Mouse (Mus musculus): ENCODE measurements around the gene Pde11a.
A peak's percentile ranks its signal among the peaks of the same experiment; 100 is the strongest.

The Pde11a gene

DNA sequence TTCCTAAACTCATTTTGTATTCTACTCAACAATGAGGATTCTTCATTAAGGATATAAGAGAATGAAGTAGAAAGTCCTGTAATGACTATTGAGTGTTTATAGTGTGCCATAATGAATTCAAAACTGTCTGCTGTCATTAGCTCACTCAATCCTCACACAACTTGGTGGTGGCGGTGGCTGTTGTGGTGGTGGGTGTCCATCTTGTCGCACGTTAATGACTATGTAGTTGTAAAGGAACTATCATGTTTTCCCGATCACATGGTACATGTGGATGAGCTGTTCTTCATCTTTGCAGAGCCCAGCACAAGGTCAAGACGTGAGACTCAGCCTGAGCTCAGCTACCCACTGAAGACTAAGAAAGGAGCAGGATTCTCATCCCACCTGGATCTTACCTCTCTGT is 242.7 kb downstream of the Pde11a start:
- no peak for DNase-seq (ENCODE audit: low spot score)

DNA sequence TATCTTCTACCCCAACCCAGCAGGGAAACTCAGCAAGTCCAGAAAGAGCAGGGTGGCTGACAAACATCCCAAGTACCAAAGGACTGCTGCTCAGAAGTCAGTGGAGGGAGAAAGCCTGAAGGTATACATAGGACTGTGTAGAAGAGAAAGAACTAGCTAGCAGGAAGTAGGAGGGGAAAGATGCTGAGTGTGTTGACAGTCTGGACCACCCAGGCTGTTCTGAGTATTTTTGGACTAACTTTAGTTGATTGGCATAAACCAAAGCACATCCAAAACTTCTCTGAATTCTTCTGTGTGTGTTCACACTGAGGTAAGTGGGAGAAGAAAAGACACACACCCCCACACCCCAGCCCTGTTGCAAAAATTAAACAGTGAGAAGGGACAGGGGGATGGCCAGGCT is 248.1 kb downstream of the Pde11a start:
- no peak for DNase-seq (ENCODE audit: low spot score)

DNA sequence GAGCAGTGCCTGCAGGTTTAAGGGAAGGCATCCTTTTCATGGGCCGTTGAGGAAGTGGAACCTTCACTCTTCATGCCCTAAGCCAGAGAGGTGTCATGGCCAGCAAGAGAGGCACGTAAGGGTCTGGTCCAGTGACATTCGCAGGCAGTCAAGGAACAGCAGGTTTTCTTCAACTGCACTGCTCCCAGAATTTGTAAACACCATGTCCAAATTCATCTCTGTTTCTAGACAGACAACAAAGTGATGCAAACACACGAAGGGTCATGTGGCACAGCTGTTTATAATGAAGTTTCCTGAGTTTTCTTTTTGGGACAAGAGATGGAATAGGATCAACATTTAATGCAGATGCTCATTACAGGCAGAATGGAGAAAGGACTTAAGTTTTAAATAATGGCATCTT is 249.7 kb downstream of the Pde11a start:
- DNase-seq (ENCODE audit: low spot score): no peak

DNA sequence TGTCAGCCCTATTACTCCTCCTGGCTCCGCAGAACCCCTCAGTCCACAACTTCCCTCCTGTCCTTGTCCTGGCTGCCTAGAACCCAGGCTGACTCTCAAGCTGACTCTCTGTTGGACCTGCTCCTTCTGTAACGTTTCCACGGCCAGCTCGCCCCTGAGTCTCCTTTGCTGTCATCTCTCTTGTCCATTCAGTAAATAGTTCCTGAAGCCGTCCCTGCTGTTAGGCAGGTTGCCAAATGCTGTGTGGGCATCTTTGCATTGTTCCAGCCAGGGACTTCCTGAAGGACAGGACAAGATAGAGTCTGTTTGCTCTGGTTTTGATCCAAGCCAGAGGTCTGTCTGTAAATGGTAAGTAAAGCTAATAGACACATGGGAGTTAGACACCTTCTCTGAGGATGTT is 250.2 kb downstream of the Pde11a start:
- DNase-seq (ENCODE audit: low spot score): no peak

- DNase-seq (ENCODE audit: low spot score): no peak
Measured at GRCm38 (mm10) chr2:76087170-76087569, 251.4 kb downstream of the Pde11a start.

- DNase-seq (ENCODE audit: low spot score): no peak
Measured at GRCm38 (mm10) chr2:76084982-76085381, 253.6 kb downstream of the Pde11a start.

DNA sequence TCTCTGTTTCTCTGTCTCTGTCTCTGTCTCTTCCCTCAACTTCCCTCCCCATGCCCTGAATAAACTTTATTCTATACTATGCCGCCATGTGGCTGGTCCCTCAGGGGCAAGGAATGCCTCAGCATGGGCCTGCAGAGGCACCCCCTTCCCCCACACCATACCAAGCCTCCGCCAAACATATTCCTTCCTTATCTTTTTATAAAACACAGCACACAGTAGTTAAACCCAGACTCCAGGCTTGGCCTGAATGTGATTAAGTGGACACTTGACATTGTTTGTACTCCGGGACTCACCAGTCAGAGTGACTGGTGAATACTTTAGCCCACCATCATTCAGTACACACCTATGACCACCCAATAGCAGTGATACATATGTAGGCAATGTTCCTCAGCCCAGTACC is 254.7 kb downstream of the Pde11a start:
- no peak for DNase-seq (ENCODE audit: low spot score)

DNA sequence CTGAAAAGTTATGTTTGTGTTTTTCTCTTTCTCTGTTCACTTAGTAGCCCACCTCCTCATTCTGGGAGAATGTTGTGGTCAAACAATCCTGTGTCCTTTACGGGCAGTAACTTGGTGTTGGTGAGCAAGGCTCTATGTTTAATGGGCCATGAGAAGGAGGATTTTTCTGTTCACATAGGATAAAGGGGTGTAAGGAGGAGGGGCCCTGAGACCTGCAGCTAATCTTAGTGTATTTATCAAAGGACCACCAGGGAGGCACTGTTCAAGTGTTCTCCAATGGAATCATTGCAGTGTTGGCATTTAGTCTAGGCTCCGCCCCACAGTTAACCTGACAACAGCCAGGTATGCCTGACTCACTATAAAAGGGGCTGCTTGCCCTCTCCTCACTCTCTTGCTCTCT is 255.2 kb downstream of the Pde11a start:
- no peak for DNase-seq (ENCODE audit: low spot score)

DNA sequence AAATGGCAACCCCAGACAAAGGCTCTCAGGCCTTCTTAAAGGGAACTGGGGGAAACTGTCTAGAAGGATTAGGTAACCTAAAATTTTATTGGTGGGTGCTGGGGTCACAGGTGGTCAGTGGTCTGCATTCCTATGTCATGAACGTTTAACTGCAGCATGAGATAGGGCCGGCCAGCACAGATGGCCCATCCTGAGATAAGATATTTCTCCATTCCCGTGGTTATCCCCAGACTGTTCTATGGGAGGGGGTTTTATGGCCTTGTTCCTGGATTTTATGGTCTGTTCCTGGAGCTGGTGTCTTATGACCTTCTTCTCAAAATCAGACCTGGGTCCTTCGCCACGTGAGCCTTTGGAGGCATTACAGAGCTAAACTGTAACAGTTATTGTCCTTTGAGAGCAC is 256.6 kb downstream of the Pde11a start:
- DNase-seq (ENCODE audit: low spot score): no peak

- DNase-seq (ENCODE audit: low spot score): no peak
Measured at GRCm38 (mm10) chr2:76080549-76080948, 258.0 kb downstream of the Pde11a start.

- DNase-seq (ENCODE audit: low spot score): no peak
Measured at GRCm38 (mm10) chr2:76076838-76077237, 261.7 kb downstream of the Pde11a start.

GRCm38 (mm10) chr2:76076047-76076446 is 262.5 kb downstream of the Pde11a start:
- DNase-seq (ENCODE audit: low spot score): no peak

GRCm38 (mm10) chr2:76073079-76073478 is 265.5 kb downstream of the Pde11a start:
- no peak for DNase-seq (ENCODE audit: low spot score)

GRCm38 (mm10) chr2:76070432-76071306 is 267.9 kb downstream of the Pde11a start:
- peak; percentile 95 for DNase-seq (ENCODE audit: low spot score)

DNA sequence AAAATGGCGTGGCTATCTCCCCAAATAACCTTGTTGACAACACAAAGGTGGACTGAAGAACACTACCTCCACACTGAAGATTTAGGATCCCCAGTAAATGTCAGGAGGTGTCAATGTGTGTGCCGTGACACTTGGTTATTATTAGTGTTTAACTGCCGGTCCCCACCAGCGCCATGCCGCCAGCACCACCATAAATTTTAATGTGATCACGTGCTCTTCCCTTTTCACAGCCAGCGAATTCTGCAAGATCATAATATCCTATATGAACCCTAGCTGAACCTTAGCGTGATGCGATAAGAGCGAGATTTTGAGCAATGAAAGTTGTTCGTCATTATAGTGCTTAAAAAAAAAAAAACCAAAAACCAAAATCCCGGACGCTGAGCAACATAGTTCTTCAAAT is 269.3 kb downstream of the Pde11a start:
- DNase-seq (ENCODE audit: low spot score): peak; percentile 44

DNA sequence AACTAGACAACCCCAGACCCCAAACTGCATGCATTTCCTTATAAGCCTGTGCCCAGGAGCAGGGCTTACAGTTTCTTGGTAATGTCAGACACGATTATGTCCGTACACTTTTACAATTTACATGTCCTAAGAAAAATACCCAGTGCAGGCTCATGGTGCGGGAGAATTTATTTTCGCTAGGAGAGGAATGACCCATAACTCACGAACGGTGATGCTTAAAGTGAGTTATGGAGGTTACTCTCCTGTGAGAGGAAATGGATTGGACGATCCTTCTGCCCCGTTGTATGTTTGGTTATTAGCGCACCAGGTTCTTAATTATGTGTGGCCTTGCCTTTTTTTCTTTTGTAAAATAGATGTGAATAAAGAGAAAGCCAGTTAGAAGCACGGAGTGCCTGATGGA is 270.4 kb downstream of the Pde11a start:
- no peak for DNase-seq (ENCODE audit: low spot score)

DNA sequence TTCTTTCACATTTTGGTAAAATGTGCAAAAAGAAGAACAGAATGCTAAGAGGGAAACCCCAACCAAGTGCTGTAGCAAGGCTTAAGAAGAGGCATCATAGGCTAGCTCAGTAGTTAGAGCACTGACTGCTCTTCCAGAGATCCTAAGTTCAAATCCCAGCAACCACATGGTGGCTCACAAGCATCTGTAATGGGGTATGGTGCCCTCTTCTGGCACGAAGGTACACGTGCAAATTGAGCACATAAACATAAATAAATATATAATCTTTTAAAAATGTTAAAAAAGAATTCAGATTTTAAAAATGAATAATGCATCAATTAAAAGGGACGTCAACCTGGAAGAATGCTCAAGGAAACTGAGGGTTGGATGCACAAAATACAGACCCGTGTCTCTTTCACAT is 271.4 kb downstream of the Pde11a start:
- peak; percentile 42 for DNase-seq (ENCODE audit: low spot score)

GRCm38 (mm10) chr2:76065292-76065691 is 273.3 kb downstream of the Pde11a start:
- no peak for DNase-seq (ENCODE audit: low spot score)

GRCm38 (mm10) chr2:76064078-76064477 is 274.5 kb downstream of the Pde11a start:
- DNase-seq (ENCODE audit: low spot score): peak; percentile 75

DNA sequence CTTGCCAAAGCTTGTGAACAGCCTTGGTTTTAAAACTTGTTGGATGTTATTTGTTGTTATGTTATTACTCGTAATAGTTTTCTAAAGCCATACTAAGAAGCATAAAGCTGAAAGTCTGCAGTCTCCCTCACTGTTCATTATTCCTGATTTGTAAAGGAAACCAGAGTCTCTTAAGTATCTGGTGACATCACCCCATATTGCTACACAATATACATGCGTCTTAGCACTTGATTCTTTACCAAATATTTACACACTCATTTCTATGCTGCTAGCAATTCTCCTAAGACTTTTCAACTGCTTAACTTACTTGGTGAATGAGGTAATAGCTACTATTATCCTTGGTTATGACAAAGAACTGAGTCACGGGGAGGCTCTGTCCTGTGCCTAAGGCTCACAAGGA is 278.4 kb downstream of the Pde11a start:
- no peak for DNase-seq (ENCODE audit: low spot score)

- DNase-seq (ENCODE audit: low spot score): no peak
Measured at GRCm38 (mm10) chr2:76059595-76059994, 279.0 kb downstream of the Pde11a start.

DNA sequence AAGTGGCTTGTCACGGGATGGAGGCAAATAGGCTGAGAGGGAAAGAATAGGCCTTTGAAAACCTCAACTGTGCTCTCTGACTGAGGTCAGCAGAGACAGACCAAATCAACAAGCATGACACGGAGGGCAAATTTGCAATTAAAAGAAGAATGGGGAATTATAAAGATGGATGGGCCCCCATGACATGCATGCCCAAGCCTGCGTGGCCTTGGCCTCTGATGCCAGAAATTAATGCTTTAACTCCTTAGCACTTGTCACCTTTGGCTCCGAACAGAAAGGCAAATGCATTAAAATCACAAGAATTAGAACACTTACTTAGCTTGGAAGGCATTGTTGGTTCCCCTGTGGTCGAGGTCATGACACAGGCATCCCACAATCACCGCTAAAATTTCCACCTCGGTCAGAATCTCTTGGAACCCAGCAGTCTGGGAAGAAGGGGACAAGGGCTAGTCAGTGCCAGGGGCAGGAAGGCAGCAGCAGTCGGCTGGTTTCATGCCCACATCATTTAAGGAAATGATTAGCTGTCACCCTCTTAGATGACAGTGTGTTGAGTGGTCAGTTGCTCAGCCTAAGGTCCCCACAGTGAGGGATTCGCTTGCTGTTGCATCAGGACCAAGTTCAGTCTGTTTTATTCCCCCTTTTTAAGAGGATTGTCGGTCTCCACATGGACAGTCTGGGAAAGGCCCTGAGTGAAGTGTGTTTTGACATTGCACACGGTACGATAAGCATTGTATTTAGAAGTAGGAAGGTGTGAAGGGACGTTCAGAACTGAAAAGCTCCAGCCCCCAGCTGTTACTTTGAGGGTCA is 279.7 kb downstream of the Pde11a start:
- DNase-seq (ENCODE audit: low spot score): peak; percentile 58

- no peak for DNase-seq (ENCODE audit: low spot score)
Measured at GRCm38 (mm10) chr2:76057555-76057954, 281.0 kb downstream of the Pde11a start.

Data from embryo, embryonic 10 days (tissue).